Mouse (Mus musculus): ENCODE results near the gene Mrpl37. TPM values are rescaled to one million over a fixed set of nuclear protein-coding genes. Genes with fewer than 3 reads are reported as not detected.

Gene Mrpl37
- polyA plus RNA-seq (2017; shearing (Covaris generic)): 78.4 TPM

DNA sequence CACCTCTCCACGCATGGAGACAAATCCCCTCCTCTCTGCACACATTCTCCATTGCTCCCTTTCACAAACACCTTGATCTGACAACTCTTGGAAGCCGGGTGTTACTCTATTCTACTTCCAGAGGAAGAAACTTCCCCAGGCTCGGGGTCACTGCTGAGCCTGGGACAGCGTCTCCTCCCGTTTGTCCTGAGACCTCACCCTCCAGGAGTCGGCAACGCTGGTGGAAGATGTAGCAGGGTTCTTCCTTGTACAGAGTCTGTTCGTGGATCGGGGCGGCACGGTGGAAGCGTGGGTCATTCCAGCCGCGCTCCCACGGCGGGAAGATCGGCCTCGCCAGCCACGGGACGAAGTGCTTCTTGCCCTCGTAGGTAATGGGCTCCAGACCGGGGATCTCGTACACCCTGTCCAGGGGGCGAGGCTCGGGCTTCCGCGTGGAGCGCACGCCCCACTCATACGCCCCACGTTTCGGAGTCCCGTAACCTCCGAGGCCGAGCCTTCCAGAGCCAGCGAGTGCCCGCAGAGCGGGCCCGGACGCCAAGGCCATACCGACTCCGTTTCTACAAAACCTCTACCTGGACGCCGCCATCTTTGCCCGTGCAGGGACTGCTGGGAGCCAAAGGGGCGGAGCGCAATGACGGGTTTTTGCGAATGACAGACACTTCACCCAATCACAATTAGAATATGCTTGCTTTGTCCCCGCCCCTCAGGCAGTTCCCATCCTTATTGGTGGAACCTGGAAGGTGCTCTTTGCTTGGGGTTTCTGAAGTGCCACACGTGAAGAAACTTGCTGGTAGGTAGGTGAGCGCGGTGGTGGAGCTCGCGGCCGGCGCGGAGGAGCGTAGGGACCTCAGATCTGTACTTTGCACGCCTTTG, at the start of gene Mrpl37, which contains the start of gene Cyb5rl:
TSS of gene Mrpl37 (minus strand) at position 617 of the 873 bp plus-strand sequence.
TSS of gene Cyb5rl (plus strand) at position 737 of the 873 bp plus-strand sequence.

DNA sequence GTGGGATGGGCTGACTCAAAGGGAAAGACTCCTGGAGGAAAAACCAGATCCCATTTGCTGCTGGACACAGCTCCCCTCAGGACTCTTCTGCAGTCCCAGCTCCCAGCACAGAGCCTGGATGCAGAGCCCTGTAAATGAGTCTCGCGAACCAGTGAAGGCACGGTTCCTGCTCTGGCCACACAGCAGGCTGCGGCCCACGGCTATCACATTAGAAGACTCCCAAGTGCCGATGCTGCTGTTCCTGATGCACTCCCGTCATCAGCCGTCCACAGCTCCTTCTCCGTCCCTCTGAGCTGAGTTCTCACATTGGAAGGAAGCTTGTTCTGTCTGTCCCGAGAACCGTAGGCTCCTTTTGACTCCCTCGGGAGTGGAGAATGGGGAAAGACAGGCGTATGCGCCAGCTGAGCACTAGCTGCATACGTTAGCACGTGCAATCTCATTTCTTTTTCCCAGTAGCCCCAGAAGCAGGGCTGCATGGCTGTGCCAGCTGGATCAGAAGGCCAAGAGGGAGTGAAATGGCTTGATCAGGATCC, 30.2 kb upstream of the Mrpl37 start, which contains the start of gene Cdcp2:
TSS of gene Cdcp2 (plus strand) at position 51 of the 533 bp plus-strand sequence.

Other genes starting within 250 kb of the Mrpl37 start
- gene Ssbp3, start 156.2 kb downstream of the Mrpl37 start, polyA plus RNA-seq (2017; shearing (Covaris generic)): 25.9 TPM
- gene Cyb5rl, start 120 bp upstream of the Mrpl37 start, polyA plus RNA-seq (2017; shearing (Covaris generic)): 11.6 TPM
- not detected for gene Cdcp2, start 30.0 kb upstream of the Mrpl37 start, polyA plus RNA-seq (2017; shearing (Covaris generic))
- gene Tmem59, start 111.5 kb upstream of the Mrpl37 start, polyA plus RNA-seq (2017; shearing (Covaris generic)): 458 TPM
- gene Tceanc2, start 112.2 kb upstream of the Mrpl37 start, polyA plus RNA-seq (2017; shearing (Covaris generic)): 22.7 TPM
- gene Ldlrad1, start 142.3 kb upstream of the Mrpl37 start, polyA plus RNA-seq (2017; shearing (Covaris generic)): not detected
- gene Lrrc42, start 186.7 kb upstream of the Mrpl37 start, polyA plus RNA-seq (2017; shearing (Covaris generic)): 38.1 TPM
- gene Hspb11, start 186.7 kb upstream of the Mrpl37 start, polyA plus RNA-seq (2017; shearing (Covaris generic)): 26.8 TPM
- not detected for gene Dio1, start 240.3 kb upstream of the Mrpl37 start, polyA plus RNA-seq (2017; shearing (Covaris generic))
- gene Yipf1, start 247.5 kb upstream of the Mrpl37 start, polyA plus RNA-seq (2017; shearing (Covaris generic)): 118 TPM

Measured in CD4-positive, CD25-positive, alpha-beta regulatory T cell, adult 9 weeks (primary cell).